Mouse (Mus musculus) kidney, postnatal 14 days (tissue): ENCODE results near the gene Clic5.
"Not testable (repeated sequence)": the region's sequence is repeated elsewhere in the genome, so short reads cannot be mapped to it uniquely, and the experiment has no call there.

Experiments used
- DNase-seq: peaks from one replicate; pipeline ENCODE4 v3.0.0; 2022; ENCODE audit warnings: mixed read lengths

Gene Clic5

GRCm38 (mm10) chr17:44188042-44188768 is at the start of gene Clic5:
TSS of gene Clic5 (plus strand) at chr17:44188584.
- DNase-seq: peak; percentile 77

GRCm38 (mm10) chr17:44145806-44146205 is 42.6 kb upstream of the Clic5 start:
- DNase-seq: no peak

- DNase-seq: no peak
These were observed 40.1 kb upstream of the Clic5 start for GRCm38 (mm10) chr17:44148109-44148846.

- DNase-seq: peak; percentile 57
These were observed 37.3 kb upstream of the Clic5 start for GRCm38 (mm10) chr17:44151130-44151529.

GRCm38 (mm10) chr17:44151889-44152288 is 36.5 kb upstream of the Clic5 start:
- DNase-seq: peak; percentile 30

GRCm38 (mm10) chr17:44153871-44154270 is 34.5 kb upstream of the Clic5 start:
- DNase-seq: no peak

- DNase-seq: no peak
These were observed 33.2 kb upstream of the Clic5 start for GRCm38 (mm10) chr17:44155204-44155603.

GRCm38 (mm10) chr17:44158186-44158585 is 30.2 kb upstream of the Clic5 start:
- DNase-seq: no peak

- DNase-seq: no peak
These were observed 27.9 kb upstream of the Clic5 start for GRCm38 (mm10) chr17:44160449-44160848.

- peak; percentile 32 for DNase-seq
These were observed 25.9 kb upstream of the Clic5 start for GRCm38 (mm10) chr17:44162514-44162913.

GRCm38 (mm10) chr17:44162935-44163334 is 25.4 kb upstream of the Clic5 start:
- DNase-seq: no peak

- peak; percentile 44 for DNase-seq
These were observed 22.5 kb upstream of the Clic5 start for GRCm38 (mm10) chr17:44165730-44166347.

- DNase-seq: no peak
These were observed 18.7 kb upstream of the Clic5 start for GRCm38 (mm10) chr17:44169676-44170075.

- DNase-seq: peak; percentile 22
These were observed 18.1 kb upstream of the Clic5 start for GRCm38 (mm10) chr17:44170316-44170715.

- DNase-seq: no peak
These were observed 16.5 kb upstream of the Clic5 start for GRCm38 (mm10) chr17:44171930-44172329.

- no peak for DNase-seq
These were observed 15.0 kb upstream of the Clic5 start for GRCm38 (mm10) chr17:44173341-44173740.

- DNase-seq: no peak
These were observed 11.1 kb upstream of the Clic5 start for GRCm38 (mm10) chr17:44177291-44177690.

- DNase-seq: no peak
These were observed 7.0 kb upstream of the Clic5 start for GRCm38 (mm10) chr17:44181346-44181745.

GRCm38 (mm10) chr17:44186871-44187270 is 1.5 kb upstream of the Clic5 start:
- no peak for DNase-seq

- not testable (repeated sequence) for DNase-seq
These were observed 847 bp upstream of the Clic5 start for GRCm38 (mm10) chr17:44187537-44187936.

- peak; percentile 17 for DNase-seq
These were observed 373 bp downstream of the Clic5 start for GRCm38 (mm10) chr17:44188769-44189145.

- peak; percentile 78 for DNase-seq
These were observed 1.3 kb downstream of the Clic5 start for GRCm38 (mm10) chr17:44189696-44190095.

GRCm38 (mm10) chr17:44190246-44190645 is 1.9 kb downstream of the Clic5 start:
- no peak for DNase-seq

- peak; percentile 47 for DNase-seq
These were observed 4.6 kb downstream of the Clic5 start for GRCm38 (mm10) chr17:44192981-44193380.
